Mouse (Mus musculus): ENCODE measurements at regions not wholly inside any gene's neighbourhood (a gene's known extent, or its start where the extent isn't known, plus 50 kb on each side); places are given as distances from the start of the nearest gene placed in this dataset.
"Not testable (repeated sequence)": the region's sequence is repeated elsewhere in the genome, so short reads cannot be mapped to it uniquely, and the experiment has no call there.

DNA sequence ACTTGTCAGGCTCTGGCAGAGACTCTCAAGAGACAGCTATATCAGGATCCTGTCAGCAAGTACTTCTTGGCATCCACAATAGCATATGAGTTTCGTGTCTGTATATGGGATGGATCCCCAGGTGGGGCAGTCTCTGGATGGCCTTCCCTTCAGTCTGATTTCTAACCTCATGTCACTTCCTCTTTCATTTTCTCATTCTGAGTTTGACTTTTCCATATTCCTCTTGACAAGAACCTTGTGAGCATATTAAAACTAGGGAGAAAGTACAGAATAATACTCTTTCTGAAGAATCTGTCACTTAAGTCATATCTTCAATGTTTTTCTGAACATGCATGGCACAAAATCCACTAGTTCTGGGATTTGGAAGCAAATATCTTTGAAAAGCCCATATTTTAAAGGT is 583.3 kb upstream of the Zfp960 start:
- Histone ChIP-seq H3K27ac (no peak overlapping the region), H3K4me1 (ENCODE audit: insufficient read depth, low read length) (no peaks in the 10 kb centered on the region), H3K4me3 (ENCODE audit: low read length) (no peak overlapping the region), H3K9ac (replicated peaks; ENCODE audit: low read length) (no peak overlapping the region), H3K9me3 (ENCODE audit: low read length) (no peaks in the 10 kb centered on the region), H3K36me3 (ENCODE audit: insufficient read depth, low read length) (no peaks in the 10 kb centered on the region), H3K27me3 (ENCODE audit: insufficient read depth, low read length) (no peaks in the 10 kb centered on the region), H3K4me2 (ENCODE audit: low read depth, low read length) (no peak overlapping the region)
- TF ChIP-seq CTCF (IDR thresholded peaks at IDR 0.05; ENCODE audit: low read depth): no peak
- ATAC-seq (no peak), DNase-seq (ENCODE audit: low spot score) (no peak)
- WGBS: 57% methylated on average over 1 of the region's 1 CpGs

DNA sequence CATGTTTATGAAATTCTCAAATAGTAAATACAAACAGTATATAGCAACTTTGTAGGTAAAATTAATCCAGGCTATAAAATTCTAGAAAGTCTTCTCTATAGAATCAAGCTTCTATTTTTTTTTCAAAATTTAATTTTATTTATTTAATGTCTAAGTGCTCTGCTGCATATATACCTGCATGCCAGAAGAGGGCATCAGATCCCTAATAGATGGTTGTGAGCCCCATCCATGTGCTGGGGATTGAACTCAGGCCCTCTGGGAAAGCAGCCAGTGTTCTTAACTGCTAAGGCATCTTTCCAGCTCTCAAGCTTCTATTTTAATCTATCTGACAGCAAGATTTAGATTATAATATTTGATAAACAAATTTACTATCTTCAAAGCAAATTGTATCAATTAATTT is 602.7 kb upstream of the Zfp960 start:
- no peaks in the 10 kb centered on the region for H3K27me3 ChIP-seq (ENCODE audit: insufficient read depth, low read length)
- H3K4me2 ChIP-seq (ENCODE audit: low read depth, low read length): no peak overlapping the region
- H3K4me3 ChIP-seq (ENCODE audit: low read length): no peak overlapping the region
- no peak for ATAC-seq
- no peaks in the 10 kb centered on the region for H3K4me1 ChIP-seq (ENCODE audit: insufficient read depth, low read length)
- no peak for DNase-seq (ENCODE audit: low spot score)
- no peaks in the 10 kb centered on the region for H3K9me3 ChIP-seq (ENCODE audit: low read length)
- H3K27ac ChIP-seq: no peak overlapping the region
- no peak overlapping the region for H3K9ac ChIP-seq (replicated peaks; ENCODE audit: low read length)
- no peak for TF ChIP-seq CTCF (IDR thresholded peaks at IDR 0.05; ENCODE audit: low read depth)
- no peaks in the 10 kb centered on the region for H3K36me3 ChIP-seq (ENCODE audit: insufficient read depth, low read length)

DNA sequence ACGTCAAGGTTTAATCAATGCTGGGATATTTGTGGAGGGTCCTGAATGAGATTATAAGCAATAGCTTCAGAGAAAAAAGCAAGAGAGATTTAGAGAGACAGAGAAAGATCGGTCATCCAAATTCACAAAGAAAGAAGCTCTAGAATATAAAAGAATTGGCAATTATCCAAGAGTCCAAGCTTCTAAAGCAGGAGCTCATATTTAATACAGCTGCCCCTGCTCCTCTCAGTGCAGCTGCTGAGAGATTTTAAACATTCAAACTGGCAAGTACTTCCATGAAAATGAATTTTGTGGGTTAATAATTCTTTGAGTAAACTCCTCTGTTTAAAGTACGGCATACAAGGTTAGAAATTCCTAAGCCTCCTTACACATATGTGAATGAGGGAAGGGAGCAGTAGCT is 610.8 kb upstream of the Zfp960 start:
- Histone ChIP-seq H3K4me2 (ENCODE audit: low read depth, low read length) (no peak overlapping the region), H3K36me3 (ENCODE audit: insufficient read depth, low read length) (no peaks in the 10 kb centered on the region), H3K4me3 (ENCODE audit: low read length) (no peak overlapping the region), H3K27me3 (ENCODE audit: insufficient read depth, low read length) (no peaks in the 10 kb centered on the region), H3K9me3 (ENCODE audit: low read length) (no peaks in the 10 kb centered on the region), H3K9ac (replicated peaks; ENCODE audit: low read length) (no peak overlapping the region), H3K4me1 (ENCODE audit: insufficient read depth, low read length) (no peaks in the 10 kb centered on the region), H3K27ac (no peak overlapping the region)
- no peak for DNase-seq (ENCODE audit: low spot score)
- 46% methylated on average over 3 of the region's 3 CpGs for WGBS
- TF ChIP-seq CTCF (IDR thresholded peaks at IDR 0.05; ENCODE audit: low read depth): no peak
- no peak for ATAC-seq

DNA sequence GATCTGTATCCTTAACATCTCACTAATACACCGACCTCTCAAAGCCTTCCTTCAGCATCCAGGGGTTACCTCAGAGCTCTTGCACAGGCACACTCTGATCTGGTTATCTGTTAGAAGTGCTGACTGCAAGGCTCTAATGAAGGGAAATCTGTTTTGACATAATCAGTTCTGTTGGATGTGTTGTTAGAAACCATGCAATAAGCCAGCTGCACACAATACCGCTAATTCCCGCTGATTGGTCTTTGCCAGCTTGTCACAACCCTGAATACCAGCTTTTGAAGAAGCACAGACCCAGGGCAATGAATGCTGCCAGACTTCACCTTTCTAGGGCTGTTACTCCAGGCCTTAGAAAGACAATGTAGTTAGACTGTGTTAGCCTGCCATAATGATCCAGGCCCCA is 613.7 kb upstream of the Rgmb start:
- Histone ChIP-seq H3K9me3 (ENCODE audit: low read length) (no peaks in the 10 kb centered on the region), H3K27me3 (ENCODE audit: insufficient read depth, low read length) (no peaks in the 10 kb centered on the region), H3K9ac (replicated peaks; ENCODE audit: low read length) (no peak overlapping the region), H3K36me3 (ENCODE audit: insufficient read depth, low read length) (no peaks in the 10 kb centered on the region), H3K27ac (no peak overlapping the region), H3K4me1 (ENCODE audit: insufficient read depth, low read length) (no peaks in the 10 kb centered on the region), H3K4me3 (ENCODE audit: low read length) (no peak overlapping the region), H3K4me2 (ENCODE audit: low read depth, low read length) (no peak overlapping the region)
- ATAC-seq: no peak
- TF ChIP-seq CTCF (IDR thresholded peaks at IDR 0.05; ENCODE audit: low read depth): no peak
- DNase-seq (ENCODE audit: low spot score): no peak
- 73% methylated on average over 3 of the region's 3 CpGs for WGBS

DNA sequence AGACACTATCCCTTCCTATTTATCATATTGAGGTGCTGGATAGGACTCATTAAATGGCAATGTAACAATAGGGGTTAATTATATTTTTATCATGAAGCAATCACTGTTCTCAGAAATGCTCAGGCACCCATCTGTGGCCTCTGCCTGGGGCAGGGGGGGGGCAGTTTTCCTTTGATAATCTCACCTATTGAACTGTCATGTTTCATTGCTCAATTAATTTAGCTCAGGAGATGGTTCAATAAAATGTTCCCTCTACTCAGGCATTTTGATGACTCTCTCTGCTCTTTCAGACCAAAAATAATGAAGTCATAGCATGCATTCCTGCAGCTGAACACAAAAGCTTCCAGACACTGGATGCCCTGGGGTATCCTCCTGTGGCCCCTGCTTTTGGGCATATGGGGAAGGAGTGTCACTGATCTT is 564.4 kb upstream of the Rgmb start:
- no peak for ATAC-seq

DNA sequence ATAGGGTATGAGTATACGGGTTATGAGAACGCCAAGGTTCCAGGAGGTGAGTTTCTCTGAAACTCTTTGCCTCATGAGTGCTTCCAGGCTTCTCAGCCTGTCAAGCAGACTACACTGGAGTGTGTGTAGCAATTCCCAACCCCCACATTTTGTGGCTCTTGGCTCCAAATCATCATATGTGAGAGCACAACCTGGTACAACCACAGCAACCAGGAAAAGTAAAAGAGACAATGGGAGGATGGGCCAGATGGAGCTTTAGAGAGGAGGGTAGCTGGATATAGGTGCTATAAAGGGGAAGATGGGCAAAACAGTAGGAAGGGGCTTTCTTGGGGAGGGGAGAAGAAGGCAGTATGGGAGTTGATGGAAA is 544.0 kb upstream of the Rgmb start:
- WGBS: 100% methylated on average over 2 of the region's 2 CpGs
- H3K9me3 ChIP-seq (ENCODE audit: low read length); DNase-seq (ENCODE audit: low spot score); H3K9ac ChIP-seq (replicated peaks; ENCODE audit: low read length); H3K4me3 ChIP-seq (ENCODE audit: low read length); H3K4me1 ChIP-seq (ENCODE audit: insufficient read depth, low read length); H3K27me3 ChIP-seq (ENCODE audit: insufficient read depth, low read length); H3K27ac ChIP-seq; ATAC-seq; H3K36me3 ChIP-seq (ENCODE audit: insufficient read depth, low read length); H3K4me2 ChIP-seq (ENCODE audit: low read depth, low read length): not testable (repeated sequence)

More for the DNA sequence above, 564.4 kb upstream of the Rgmb start:
- DNase-seq (ENCODE audit: low spot score): no peak
- no peaks in the 10 kb centered on the region for H3K36me3 ChIP-seq (ENCODE audit: insufficient read depth, low read length)
- no peak overlapping the region for H3K4me2 ChIP-seq (ENCODE audit: low read depth, low read length)
- no peaks in the 10 kb centered on the region for H3K9me3 ChIP-seq (ENCODE audit: low read length)
- no peak for TF ChIP-seq CTCF (IDR thresholded peaks at IDR 0.05; ENCODE audit: low read depth)
- no peak overlapping the region for H3K9ac ChIP-seq (replicated peaks; ENCODE audit: low read length)
- no peak overlapping the region for H3K4me3 ChIP-seq (ENCODE audit: low read length)
- H3K27me3 ChIP-seq (ENCODE audit: insufficient read depth, low read length): no peaks in the 10 kb centered on the region
- no peaks in the 10 kb centered on the region for H3K4me1 ChIP-seq (ENCODE audit: insufficient read depth, low read length)
- H3K27ac ChIP-seq: no peak overlapping the region

DNA sequence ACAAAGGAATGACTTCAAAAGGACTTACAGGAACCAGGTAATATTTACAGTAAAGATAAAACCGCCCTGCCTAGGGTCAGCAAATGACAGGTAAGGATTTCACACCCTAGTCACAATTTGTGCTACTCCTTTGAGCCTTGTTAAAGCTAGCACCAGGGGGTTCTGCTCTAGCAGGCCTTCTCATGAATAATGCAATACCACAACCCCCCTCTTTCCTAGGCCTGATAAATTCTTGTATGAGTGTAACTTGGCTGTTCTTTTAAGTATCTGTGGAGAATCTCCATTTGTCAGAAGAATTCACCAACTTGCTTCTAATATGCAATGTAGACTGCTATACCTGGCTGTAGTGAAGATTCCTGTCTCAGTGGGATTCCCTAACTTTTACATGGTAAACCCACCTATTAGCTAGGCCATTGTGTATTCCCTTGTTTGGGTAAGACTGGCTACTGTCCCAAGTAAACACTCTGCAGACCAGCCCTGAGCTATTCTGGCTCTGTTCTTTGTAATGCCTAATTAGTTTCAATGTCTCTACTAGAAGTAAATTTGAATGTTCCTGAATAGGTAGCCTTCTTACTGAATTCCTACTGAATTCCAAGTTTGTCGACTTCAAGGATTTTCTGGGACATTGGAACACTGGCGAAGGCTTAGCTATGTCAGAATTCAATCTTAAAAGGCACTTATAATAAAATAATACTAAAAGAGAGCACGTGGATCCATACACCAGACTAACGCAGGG is 543.4 kb upstream of the Rgmb start:
- not testable (repeated sequence) for H3K9me3 ChIP-seq (ENCODE audit: low read length); H3K36me3 ChIP-seq (ENCODE audit: insufficient read depth, low read length); H3K4me2 ChIP-seq (ENCODE audit: low read depth, low read length); H3K27ac ChIP-seq; H3K9ac ChIP-seq (replicated peaks; ENCODE audit: low read length); H3K4me1 ChIP-seq (ENCODE audit: insufficient read depth, low read length); DNase-seq (ENCODE audit: low spot score); ATAC-seq; H3K27me3 ChIP-seq (ENCODE audit: insufficient read depth, low read length); H3K4me3 ChIP-seq (ENCODE audit: low read length)
- 69% methylated on average over 5 of the region's 5 CpGs for WGBS

Measured in hindbrain, postnatal 0 days (tissue).